Mouse (Mus musculus) forebrain, embryonic 13.5 days (tissue): ENCODE measurements around the gene Mfsd14a. TPM values are rescaled to one million over a fixed set of nuclear protein-coding genes. Genes with fewer than 3 reads are reported as not detected.

Source experiments
- ATAC-seq: fragments of 200-750 bp; cut with Nextera tagmentation; 2 replicates; pipeline ENCODE4 v1.8.0; 2017
- H3K27ac ChIP-seq: fragments of 300-500 bp; sonication (generic); 2 replicates; pipeline ENCODE4 v1.5.1; 2015; ENCODE audit warnings: inconsistent platforms, mild to moderate bottlenecking, moderate library complexity
- H3K27me3 ChIP-seq: fragments of 300-500 bp; sonication (generic); 2 replicates; pipeline ENCODE4 v1.6.1; 2015; ENCODE audit warnings: mild to moderate bottlenecking, inconsistent platforms
- H3K36me3 ChIP-seq: fragments of 300-500 bp; sonication (generic); 2 replicates; pipeline ENCODE4 v1.6.1; 2015; ENCODE audit warnings: mild to moderate bottlenecking, inconsistent platforms; ENCODE audit not compliant: poor library complexity, severe bottlenecking
- H3K4me1 ChIP-seq: fragments of 300-500 bp; sonication (generic); 2 replicates; pipeline ENCODE4 v1.6.1; 2015; ENCODE audit warnings: inconsistent platforms
- H3K4me2 ChIP-seq: fragments of 300-500 bp; sonication (generic); 2 replicates; pipeline ENCODE4 v1.6.1; 2015; ENCODE audit warnings: inconsistent platforms, mild to moderate bottlenecking, moderate library complexity
- H3K4me3 ChIP-seq: fragments of 300-500 bp; sonication (generic); 2 replicates; pipeline ENCODE4 v1.5.1; 2015; ENCODE audit warnings: mild to moderate bottlenecking, inconsistent platforms
- H3K9ac ChIP-seq: fragments of 300-500 bp; sonication (generic); 2 replicates; pipeline ENCODE4 v1.6.1; 2015; ENCODE audit warnings: mild to moderate bottlenecking, inconsistent platforms
- H3K9me3 ChIP-seq: fragments of 300-500 bp; sonication (generic); replicated peaks from 2 replicates; pipeline ENCODE4 v1.6.1; 2016; ENCODE audit warnings: inconsistent platforms
- WGBS: fragments of 180-500 bp; shearing (Covaris S2); methylation state at CpG from one replicate; pipeline ENCODE4 v1.1.7; 2015; 5-methylcytosine and 5-hydroxymethylcytosine counted together
- polyA plus RNA-seq: library from polyadenylated mRNA; unstranded; fragments of >200 nt; fragmentation: Nextera tagmentation; extraction: Ambion mirVana; gene quantifications from 2 replicates; pipeline ENCODE4 v1.2.1, GENCODE M21; 2015

Gene Mfsd14a
- polyA plus RNA-seq, 1 experiment from 2014 or later: 68.5 TPM

DNA sequence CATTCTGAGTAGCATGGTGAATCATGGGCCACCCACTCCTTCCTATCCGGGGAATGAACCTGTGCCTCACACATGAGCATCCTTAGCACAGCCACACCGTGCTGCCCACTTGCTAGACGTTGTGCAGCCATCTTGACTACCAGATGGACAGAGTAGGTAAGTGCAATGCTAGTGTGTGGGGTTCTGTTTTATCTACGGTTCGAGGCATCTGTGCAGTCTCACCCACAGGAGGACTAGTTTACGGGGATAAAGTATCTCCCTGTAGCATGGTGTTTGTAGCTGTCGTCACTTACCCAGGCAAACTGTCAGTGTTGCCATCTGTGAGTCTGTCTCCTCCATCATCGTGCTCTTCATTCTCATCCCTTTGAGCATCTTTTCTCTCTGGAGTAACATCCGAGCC, 80.3 kb downstream of the Mfsd14a start:
- WGBS: 93% methylated on average over 9 of the region's 9 CpGs
- no peak for ATAC-seq
- Histone ChIP-seq H3K27ac (no peak overlapping the region), H3K4me2 (no peak overlapping the region), H3K4me3 (no peak overlapping the region), H3K36me3 (peaks cover 56% of the 10 kb centered on the region), H3K27me3 (no peaks in the 10 kb centered on the region), H3K4me1 (no peaks in the 10 kb centered on the region), H3K9me3 (no peaks in the 10 kb centered on the region), H3K9ac (no peak overlapping the region)

Other genes with a start within 250 kb of the Mfsd14a start
- 11.9 and 12.5 TPM in 2 replicates for gene Cdc14a, start 238.6 kb downstream of the Mfsd14a start, polyA plus RNA-seq
- gene Rtca, start 154.5 kb downstream of the Mfsd14a start, polyA plus RNA-seq: 113 and 118 TPM in 2 replicates
- 12.1 and 14.0 TPM in 2 replicates for gene Dbt, start 149.6 kb downstream of the Mfsd14a start, polyA plus RNA-seq
- gene Lrrc39, start 99.7 kb downstream of the Mfsd14a start, polyA plus RNA-seq: 0.36 and 0.58 TPM in 2 replicates
- 28.4 and 29.7 TPM in 2 replicates for gene Sass6, start 67.7 kb downstream of the Mfsd14a start, polyA plus RNA-seq
- 30.7 TPM in 2 replicates for gene Trmt13, start 48.1 kb downstream of the Mfsd14a start, polyA plus RNA-seq
- 0.33 TPM in 1 of 2 replicates, not detected in the other for gene Gm43191, start 18.6 kb upstream of the Mfsd14a start, polyA plus RNA-seq
- gene Slc35a3, start 50.2 kb upstream of the Mfsd14a start, polyA plus RNA-seq: 5.3 and 6.0 TPM in 2 replicates
- 12.7 and 13.8 TPM in 2 replicates for gene Agl, start 145.5 kb upstream of the Mfsd14a start, polyA plus RNA-seq
- gene Frrs1, start 196.8 kb upstream of the Mfsd14a start, polyA plus RNA-seq: 3.8 and 5.3 TPM in 2 replicates